Mouse (Mus musculus): ENCODE data around the gene Otoa. TPM values are rescaled to one million over a fixed set of nuclear protein-coding genes. Genes with fewer than 3 reads are reported as not detected.

The Otoa gene
- total RNA-seq, 2 experiments from 2014 or later, result 0.17 TPM; not detected in 1

DNA sequence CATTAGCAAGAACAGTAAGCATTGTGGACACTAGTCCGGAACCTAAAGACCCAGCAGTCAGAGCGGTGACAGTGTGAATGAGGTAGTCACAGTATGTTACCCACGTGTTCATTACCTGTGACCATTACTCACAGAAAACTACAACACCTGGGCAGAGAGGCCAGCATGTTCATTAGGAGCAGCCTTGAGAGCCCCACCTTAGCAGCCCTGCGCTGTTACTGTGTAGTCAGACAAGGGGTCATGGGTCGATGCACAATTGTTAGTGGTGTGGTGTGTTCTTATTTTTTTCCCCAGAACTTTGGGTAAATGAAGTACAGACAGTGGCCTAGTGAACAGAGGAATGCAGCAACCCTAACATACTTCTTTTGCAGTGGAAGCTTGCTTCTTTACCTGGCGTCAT, 4.1 kb upstream of the Otoa start:
- ATAC-seq (replicated peaks; ENCODE audit: low FRiP score, low TSS enrichment, poor library complexity, severe bottlenecking), result no peak

DNA sequence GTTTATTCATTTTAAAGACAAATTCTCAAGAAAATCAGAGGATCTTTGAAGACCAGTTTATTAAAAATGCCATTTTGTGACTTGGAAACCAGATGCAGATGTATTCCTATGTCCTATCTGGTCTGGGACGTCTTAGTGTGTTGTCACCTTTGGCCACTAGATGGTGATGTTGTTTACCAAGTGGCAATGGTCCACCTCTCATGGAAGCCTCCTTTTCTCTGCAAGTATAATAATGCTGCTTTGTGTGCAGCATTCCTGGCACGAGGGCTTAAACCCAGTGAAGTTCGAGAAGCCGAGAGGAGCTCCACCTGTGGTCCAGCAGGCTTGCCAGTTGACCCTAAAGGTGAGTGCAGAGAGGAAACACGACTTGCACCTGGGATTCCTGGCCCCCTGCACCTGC, 3.6 kb upstream of the Otoa start:
- peak; percentile 89 for ATAC-seq (replicated peaks; ENCODE audit: low FRiP score, low TSS enrichment, poor library complexity, severe bottlenecking)

DNA sequence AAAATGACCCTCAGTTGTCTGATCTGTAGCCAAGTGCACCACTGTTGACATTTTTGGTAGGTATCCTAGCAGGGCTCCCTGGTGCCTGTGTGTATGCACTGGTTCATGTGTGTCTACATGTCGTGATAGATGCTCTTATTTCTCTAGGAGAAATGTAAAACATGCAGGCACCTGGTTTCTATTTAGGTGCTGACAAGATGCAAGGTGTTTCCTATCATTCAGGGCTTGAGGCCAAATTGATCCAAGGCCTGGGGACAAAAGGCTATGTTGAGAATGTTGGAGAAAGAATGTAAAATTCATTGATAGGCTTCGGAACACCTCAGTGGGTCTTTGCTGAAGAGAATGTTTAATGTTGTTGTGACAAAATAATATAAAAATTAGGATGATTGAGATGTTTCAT, 366 bp downstream of the Otoa start:
- ATAC-seq (replicated peaks; ENCODE audit: low FRiP score, low TSS enrichment, poor library complexity, severe bottlenecking), result no peak

- ATAC-seq (replicated peaks; ENCODE audit: low FRiP score, low TSS enrichment, poor library complexity, severe bottlenecking), result no peak
These were observed 1.6 kb downstream of the Otoa start for GRCm38 (mm10) chr7:121082949-121083513.

DNA sequence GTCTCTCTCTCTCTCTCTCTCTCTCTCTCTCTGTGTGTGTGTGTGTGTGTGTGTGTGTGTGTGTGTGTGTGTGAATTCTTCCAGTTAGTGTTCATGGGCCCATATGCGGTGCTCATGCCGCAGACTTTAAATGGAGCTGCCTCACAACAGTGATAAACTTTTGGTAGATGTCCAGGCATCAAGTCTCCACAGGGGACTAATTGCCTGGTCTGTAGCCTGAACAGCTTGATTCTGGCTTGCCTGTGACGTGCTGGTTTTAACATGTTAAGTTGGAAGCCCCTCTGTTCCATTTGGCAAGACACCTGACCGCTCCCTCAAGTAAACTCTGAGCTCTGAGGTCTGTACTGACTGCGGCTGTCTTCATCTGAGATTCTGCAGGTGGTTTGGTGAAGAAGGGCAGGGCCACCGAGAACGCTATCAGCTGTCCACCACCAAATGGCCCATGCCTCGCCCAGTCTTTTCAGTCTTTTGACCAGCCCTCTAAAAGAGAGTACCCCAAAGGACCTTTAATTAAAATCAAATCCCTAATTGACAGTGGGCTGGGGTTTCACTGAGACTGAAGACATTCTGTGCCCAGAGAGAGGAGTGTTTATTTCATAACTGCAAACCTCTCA, 3.5 kb downstream of the Otoa start:
- ATAC-seq (replicated peaks; ENCODE audit: low FRiP score, low TSS enrichment, poor library complexity, severe bottlenecking), result no peak

GRCm38 (mm10) chr7:121085500-121085899, 4.0 kb downstream of the Otoa start:
- no peak for ATAC-seq (replicated peaks; ENCODE audit: low FRiP score, low TSS enrichment, poor library complexity, severe bottlenecking)

- ATAC-seq (replicated peaks; ENCODE audit: low FRiP score, low TSS enrichment, poor library complexity, severe bottlenecking), result no peak
These were observed 7.3 kb downstream of the Otoa start for GRCm38 (mm10) chr7:121088745-121089144.

- no peak for ATAC-seq (replicated peaks; ENCODE audit: low FRiP score, low TSS enrichment, poor library complexity, severe bottlenecking)
These were observed 9.3 kb downstream of the Otoa start for GRCm38 (mm10) chr7:121090748-121091147.

DNA sequence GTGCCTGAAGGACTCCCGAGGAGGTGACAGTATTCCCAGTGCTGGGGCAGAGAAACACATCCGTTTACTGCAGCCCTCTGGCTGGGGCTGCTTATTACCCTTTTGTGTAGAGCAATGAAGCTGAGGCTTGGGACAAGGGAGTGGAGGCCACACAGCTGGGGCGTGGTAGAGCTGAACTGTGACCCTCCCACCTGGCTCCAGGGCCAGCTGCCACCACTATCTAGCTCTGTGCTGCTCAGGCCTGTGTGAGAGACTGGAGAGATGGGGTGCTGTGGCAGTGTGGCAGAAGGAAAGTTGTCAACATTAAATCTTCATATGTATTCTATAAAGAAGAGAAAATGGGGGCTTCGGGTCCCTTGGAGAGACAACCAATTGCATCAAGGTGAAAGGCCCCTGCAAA, 11.6 kb downstream of the Otoa start:
- no peak for ATAC-seq (replicated peaks; ENCODE audit: low FRiP score, low TSS enrichment, poor library complexity, severe bottlenecking)

DNA sequence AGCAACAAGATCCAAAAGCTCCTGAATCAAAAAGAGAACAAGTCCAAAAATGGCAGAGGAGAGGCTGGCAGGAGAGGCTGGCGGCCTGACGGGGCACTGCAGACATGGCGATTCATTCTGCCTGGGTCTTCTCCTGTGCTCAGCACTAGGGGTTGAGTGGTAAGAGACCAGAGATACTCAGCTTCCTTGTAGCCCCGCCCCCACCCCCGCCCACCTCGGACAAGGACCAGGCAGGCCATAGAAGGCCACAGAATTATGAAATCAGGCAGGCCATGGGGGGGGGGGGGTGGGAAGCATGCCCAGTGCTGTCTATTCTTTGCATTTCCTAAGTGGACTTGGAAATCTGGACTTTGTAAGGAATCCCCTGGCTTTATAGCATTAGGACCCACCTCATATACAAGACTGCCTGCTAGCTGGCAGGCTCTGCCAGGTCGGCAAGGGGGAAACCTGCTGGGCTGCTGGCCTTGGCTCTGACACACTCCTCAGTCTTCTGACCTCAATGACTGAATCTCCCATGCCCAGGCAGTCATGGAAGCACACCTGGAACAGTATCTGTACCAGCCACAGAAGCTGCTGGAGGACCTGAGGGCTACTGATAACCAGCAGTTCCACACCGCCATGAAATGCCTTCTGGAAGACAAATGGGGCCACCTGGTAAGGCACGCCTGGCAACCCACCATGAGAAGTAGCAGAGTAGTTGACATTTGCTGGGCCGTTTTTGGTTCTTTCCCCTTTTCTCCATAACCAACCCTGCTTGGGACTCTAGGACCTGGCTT, 17.4 kb downstream of the Otoa start:
- ATAC-seq (replicated peaks; ENCODE audit: low FRiP score, low TSS enrichment, poor library complexity, severe bottlenecking), result peak; percentile 58

DNA sequence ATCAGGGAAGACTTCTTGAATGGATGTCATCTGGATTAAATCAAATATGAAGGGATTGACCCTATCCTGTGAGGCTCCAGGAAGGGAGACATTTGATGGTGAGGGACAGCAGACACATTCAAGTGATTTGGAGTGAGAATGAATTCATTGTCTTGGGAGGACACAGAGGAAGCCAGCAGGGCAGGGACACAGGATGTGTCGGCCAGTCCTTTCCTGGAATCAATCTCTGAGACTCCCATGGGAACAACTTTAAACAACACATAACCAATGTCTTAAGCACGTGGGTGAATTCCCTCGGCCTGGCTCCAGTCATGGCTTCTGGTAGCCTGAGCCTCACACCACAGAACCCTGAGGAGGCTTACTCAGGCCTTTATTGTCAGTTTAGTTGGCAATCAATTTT, 26.4 kb downstream of the Otoa start:
- ATAC-seq (replicated peaks; ENCODE audit: low FRiP score, low TSS enrichment, poor library complexity, severe bottlenecking), result no peak

DNA sequence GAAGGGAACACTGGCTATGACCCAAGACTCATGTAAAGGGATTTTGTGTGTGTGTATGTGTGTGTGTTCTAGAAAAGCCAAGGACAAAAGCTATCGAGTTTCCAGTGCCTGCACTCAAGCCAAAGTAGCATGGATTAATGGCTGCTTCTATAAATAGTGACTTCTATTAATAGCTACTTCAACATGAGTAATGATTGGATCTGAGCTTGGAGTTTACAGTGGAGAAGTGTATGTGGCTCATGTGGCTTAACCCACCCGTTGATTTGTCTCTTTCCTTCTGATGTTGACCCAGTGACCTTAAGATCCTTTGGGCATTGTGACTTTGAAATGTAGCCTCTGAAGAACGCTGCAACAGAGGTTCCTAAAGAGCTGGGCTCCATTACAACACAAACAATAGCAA, 29.9 kb downstream of the Otoa start:
- no peak for ATAC-seq (replicated peaks; ENCODE audit: low FRiP score, low TSS enrichment, poor library complexity, severe bottlenecking)

DNA sequence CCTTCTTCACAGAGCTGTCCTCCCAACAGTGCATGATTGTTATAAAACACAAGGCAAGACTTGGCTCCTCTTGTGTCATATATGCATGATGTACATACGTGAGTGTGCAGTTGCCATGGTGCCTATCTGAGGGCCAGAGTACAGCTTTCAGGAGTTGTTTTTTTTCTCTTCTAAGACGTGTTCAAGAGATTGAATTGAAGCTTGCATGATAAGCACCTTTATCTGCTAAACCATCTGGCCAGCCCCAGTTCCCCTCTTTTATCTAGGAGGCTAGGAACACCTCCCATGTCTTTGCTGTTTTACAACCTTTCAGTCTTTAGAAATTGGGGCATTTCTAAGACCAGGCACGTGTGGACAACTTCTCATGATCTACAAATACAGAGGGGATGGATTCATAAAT, 30.3 kb downstream of the Otoa start:
- ATAC-seq (replicated peaks; ENCODE audit: low FRiP score, low TSS enrichment, poor library complexity, severe bottlenecking), result peak; percentile 47; the same call in 1 of the 2 replicates

DNA sequence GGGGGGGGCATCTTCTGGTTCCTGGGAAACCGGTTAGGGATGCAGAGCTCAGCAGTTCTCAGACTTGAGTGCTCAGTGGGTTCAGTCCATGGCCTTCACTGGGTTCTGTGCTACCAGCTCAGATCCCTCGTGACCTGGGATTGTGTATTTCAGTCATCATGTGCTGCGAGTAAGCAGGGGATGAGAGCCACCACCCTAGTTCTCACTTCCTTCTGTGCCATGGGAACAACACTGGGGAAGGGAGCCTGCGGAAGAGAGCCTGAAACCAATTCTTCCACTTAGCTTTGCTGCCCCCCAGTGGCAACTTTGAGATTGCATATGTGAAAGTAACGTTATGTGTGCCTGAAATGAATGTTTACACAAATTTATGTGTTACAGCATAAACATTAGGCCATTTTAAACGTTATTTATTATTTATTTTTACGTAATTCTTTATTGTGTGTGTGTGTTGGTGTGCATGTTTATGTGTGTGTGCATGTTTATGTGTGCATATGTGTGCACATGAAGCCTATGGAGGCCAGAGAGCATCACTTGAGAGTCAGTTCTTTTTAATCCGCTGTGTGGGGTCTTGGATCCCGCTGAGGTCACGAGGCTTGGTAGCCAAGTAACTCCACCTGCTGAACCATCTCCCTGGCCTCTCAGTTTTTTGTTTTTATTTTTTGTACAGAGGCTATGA, 38.8 kb downstream of the Otoa start:
- peak; percentile 79 for ATAC-seq (replicated peaks; ENCODE audit: low FRiP score, low TSS enrichment, poor library complexity, severe bottlenecking)

DNA sequence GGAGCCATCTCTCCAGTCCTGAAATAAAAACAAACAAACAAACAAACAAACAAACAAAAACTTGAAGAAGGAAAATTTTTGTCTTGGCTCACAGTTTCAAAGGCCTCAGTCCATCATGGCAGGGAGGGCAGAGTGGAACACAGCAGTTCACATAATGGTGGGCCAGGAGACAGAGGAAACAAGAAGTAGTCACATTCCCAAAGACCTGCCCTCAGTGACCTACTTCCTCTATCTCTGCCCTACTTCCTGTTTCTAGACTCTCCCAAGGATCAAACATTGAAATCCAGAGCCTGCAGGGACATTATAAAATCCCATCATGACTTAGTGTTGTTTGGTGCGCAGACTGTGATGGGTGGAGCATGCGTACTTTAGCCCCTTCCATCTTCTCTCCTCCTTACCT, 49.4 kb downstream of the Otoa start:
- ATAC-seq (replicated peaks; ENCODE audit: low FRiP score, low TSS enrichment, poor library complexity, severe bottlenecking), result no peak

GRCm38 (mm10) chr7:121141274-121141673, 59.8 kb downstream of the Otoa start:
- ATAC-seq (replicated peaks; ENCODE audit: low FRiP score, low TSS enrichment, poor library complexity, severe bottlenecking), result no peak

DNA sequence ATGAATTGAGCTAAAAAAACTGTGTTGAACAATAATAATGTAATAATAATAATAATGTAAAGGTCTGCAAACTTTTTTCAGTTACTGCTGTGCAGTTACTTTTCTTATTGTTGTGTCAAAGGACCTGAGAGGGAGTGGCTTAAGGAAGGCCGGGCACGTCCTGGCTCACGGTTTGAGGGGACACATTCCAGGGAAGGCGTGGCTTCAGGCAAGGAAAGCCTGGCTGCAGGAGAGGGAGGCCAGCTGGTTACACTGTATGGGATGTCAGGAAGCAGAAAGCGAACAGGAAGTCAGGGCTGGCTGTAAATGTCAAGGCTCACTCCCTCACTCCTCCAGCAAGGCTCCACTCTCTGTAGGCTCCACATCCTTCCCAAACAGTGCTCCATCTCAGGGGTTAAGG, 69.2 kb downstream of the Otoa start:
- no peak for ATAC-seq (replicated peaks; ENCODE audit: low FRiP score, low TSS enrichment, poor library complexity, severe bottlenecking)

DNA sequence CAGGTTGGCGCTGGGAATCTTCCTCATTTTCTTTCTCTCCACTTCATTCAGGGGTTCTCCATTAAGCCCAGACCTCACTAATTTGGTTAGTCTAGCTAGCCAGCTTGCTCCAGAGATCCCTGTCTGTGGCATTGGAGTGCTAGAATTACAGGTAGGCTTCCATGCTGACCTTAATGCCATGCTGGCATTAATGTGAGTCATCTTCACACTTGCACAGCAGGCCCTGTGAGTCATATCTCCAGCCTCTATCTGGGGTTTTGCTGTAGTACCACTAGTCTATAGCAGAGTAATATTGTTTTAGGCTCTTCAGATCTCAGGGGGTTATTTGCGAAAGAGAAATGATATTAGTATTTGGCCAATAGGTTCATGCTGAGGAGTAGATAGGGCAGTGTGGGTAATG, 70.7 kb downstream of the Otoa start:
- ATAC-seq (replicated peaks; ENCODE audit: low FRiP score, low TSS enrichment, poor library complexity, severe bottlenecking), result no peak

GRCm38 (mm10) chr7:121165616-121166015, 84.2 kb downstream of the Otoa start:
- ATAC-seq (replicated peaks; ENCODE audit: low FRiP score, low TSS enrichment, poor library complexity, severe bottlenecking), result no peak

DNA sequence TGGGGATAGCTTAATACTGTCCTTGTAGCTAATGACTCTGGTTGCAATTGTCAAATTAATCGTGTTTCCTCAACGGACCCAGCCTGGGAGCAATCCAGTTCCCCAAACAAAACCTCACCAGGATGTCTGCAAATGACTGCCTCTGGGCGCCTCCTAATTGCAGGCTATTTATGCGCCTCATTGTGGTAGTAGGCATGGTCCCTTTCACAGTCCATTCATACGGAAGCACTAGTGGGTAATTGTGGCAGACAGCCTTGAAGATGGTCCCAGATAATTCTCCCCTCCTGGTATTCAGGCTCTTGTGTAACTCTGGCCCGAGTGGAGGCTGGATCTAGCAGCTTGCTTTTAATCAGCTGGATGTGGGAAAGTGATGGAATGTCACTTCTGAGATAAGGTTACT, 90.4 kb downstream of the Otoa start:
- no peak for ATAC-seq (replicated peaks; ENCODE audit: low FRiP score, low TSS enrichment, poor library complexity, severe bottlenecking)
